Mouse (Mus musculus) bone marrow, adult 2 months (tissue): ENCODE results near the gene Vmn1r42. TPM values are rescaled to one million over a fixed set of nuclear protein-coding genes. Genes with fewer than 3 reads are reported as not detected.

Experiments used
- H3K27ac ChIP-seq: fragments of 200-500 bp; 2 replicates; pipeline ENCODE4 v1.5.1; 2012; ENCODE audit warnings: low read depth, mild to moderate bottlenecking, control low read depth, inconsistent platforms, low read length; ENCODE audit not compliant: control insufficient read depth, poor library complexity, insufficient read depth
- H3K4me1 ChIP-seq: fragments of 200-500 bp; 2 replicates; pipeline ENCODE4 v1.6.1; 2011; ENCODE audit warnings: low read length; ENCODE audit not compliant: control insufficient read depth, insufficient read depth
- H3K4me3 ChIP-seq: fragments of 200-500 bp; replicated peaks from 2 replicates; pipeline ENCODE3; 2011; ENCODE audit warnings: mild to moderate bottlenecking, low read depth, low read length, control low read depth; ENCODE audit not compliant: control insufficient read depth
- CTCF ChIP-seq: fragments of 200-500 bp; IDR thresholded peaks from 2 replicates; pipeline ENCODE4 v1.5.1; 2011; ENCODE audit warnings: low read length, control low read depth; ENCODE audit not compliant: control insufficient read depth, insufficient read depth
- POLR2A ChIP-seq: fragments of 200-500 bp; IDR thresholded peaks from 2 replicates; pipeline ENCODE4 v1.6.1; 2011; ENCODE audit warnings: low read depth, mild to moderate bottlenecking, control low read depth, low read length, borderline replicate concordance; ENCODE audit not compliant: control insufficient read depth
- WGBS: fragments of 180-500 bp; shearing (Covaris S2); methylation state at CpG from one replicate; pipeline ENCODE4 v1.1.7; 2018; 5-methylcytosine and 5-hydroxymethylcytosine counted together
- polyA plus RNA-seq: library from polyadenylated mRNA; stranded (reverse); fragments of >200 nt; gene quantifications from 2 replicates; pipeline ENCODE4 v1.2.4, GENCODE M21; 2011; ENCODE audit warnings: low replicate concordance; ENCODE audit not compliant: missing spikeins, insufficient read depth, insufficient read length

Vmn1r42 gene
- polyA plus RNA-seq, 1 experiment = not detected

DNA sequence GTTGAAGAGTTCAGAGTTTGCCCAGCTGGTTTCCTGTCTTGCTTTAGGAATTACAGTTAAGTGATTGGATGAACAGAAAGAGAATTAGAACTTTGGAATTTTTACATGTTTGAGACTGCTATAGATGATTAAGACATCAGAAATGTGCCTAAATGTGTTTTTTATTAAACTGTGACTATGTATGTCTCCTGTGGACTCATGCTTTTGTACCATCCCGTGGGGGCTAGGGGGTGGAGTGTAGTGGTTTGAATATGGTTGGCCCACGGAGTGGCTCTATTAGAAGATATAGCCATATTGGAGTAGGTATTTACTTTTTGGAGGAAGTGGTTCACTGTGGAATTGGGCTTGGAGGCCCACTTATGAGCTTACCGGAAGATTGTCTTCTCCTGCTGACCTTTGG is 18.7 kb downstream of the Vmn1r42 start:
- TF ChIP-seq POLR2A = no peak
- no peak for TF ChIP-seq CTCF
- Histone ChIP-seq H3K4me3 (no peak overlapping the region), H3K27ac (no peak overlapping the region), H3K4me1 (no peaks in the 10 kb centered on the region)
- 65% methylated on average over 3 of the region's 3 CpGs for WGBS

Other genes starting within 250 kb of the Vmn1r42 start
- gene Txnrd3, start 232.4 kb downstream of the Vmn1r42 start, polyA plus RNA-seq = 1.00 and 1.1 TPM in 2 replicates
- not detected in 2 replicates for gene Vmn1r40, start 168.9 kb downstream of the Vmn1r42 start, polyA plus RNA-seq
- not detected in 2 replicates for gene Vmn1r41, start 135.6 kb downstream of the Vmn1r42 start, polyA plus RNA-seq
- gene Vmn1r43, start within 50 bp of the Vmn1r42 start, polyA plus RNA-seq = not detected in 2 replicates
- not detected in 2 replicates for gene Vmn1r44, start 7.2 kb upstream of the Vmn1r42 start, polyA plus RNA-seq
- gene Vmn1r45, start 64.2 kb upstream of the Vmn1r42 start, polyA plus RNA-seq = not detected in 2 replicates
- gene Vmn1r46, start 92.9 kb upstream of the Vmn1r42 start, polyA plus RNA-seq = not detected in 2 replicates
- gene Vmn1r47, start 139.7 kb upstream of the Vmn1r42 start, polyA plus RNA-seq = not detected in 2 replicates
- gene Vmn1r48, start 160.4 kb upstream of the Vmn1r42 start, polyA plus RNA-seq = not detected in 2 replicates
- gene Vmn1r49, start 202.1 kb upstream of the Vmn1r42 start, polyA plus RNA-seq = not detected in 2 replicates
- not detected in 2 replicates for gene Vmn1r50, start 225.0 kb upstream of the Vmn1r42 start, polyA plus RNA-seq
- not detected in 2 replicates for gene Vmn1r51, start 246.2 kb upstream of the Vmn1r42 start, polyA plus RNA-seq